Mouse (Mus musculus): Measurements from ENCODE around the gene 4931429L15Rik. TPM values are rescaled to one million over a fixed set of nuclear protein-coding genes. Genes with fewer than 3 reads are reported as not detected.
"Not testable (repeated sequence)": the region's sequence is repeated elsewhere in the genome, so short reads cannot be mapped to it uniquely, and the experiment has no call there.

Gene 4931429L15Rik
- polyA plus RNA-seq, 1 experiment from 2014 or later = not detected

DNA sequence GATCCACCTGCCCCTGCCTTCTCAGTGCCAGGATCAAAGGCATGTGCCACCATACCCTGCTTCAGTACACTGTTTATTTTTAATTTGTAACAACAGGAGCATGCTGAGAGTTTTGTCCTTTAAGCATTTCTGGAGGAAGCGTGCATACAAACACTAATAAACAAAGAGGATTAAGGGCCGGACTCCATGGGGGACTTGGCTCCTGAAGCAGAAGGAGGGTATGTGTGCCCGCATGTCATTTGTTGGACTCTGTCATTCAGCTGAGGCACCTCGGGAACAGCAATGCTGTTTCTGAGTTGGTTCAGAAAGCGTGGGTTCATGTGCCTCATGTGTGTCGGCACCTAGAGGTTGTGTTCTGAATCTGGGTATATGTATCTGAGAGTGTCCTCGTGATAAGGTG lies 17.5 kb upstream of the 4931429L15Rik start:
- H3K4me3 ChIP-seq = no peak overlapping the region
- no peak overlapping the region for H3K9ac ChIP-seq (replicated peaks)
- no peak overlapping the region for H3K4me2 ChIP-seq (replicated peaks)
- no peak for ATAC-seq (ENCODE audit: low FRiP score, low read depth)
- peaks cover 31% of the 10 kb centered on the region for H3K4me1 ChIP-seq
- H3K9me3 ChIP-seq = no peaks in the 10 kb centered on the region
- H3K27ac ChIP-seq (replicated peaks) = peak overlapping the region; percentile 64
- no peaks in the 10 kb centered on the region for H3K36me3 ChIP-seq
- H3K27me3 ChIP-seq = peaks cover 47% of the 10 kb centered on the region
- WGBS = 37% methylated on average over 7 of the region's 7 CpGs

DNA sequence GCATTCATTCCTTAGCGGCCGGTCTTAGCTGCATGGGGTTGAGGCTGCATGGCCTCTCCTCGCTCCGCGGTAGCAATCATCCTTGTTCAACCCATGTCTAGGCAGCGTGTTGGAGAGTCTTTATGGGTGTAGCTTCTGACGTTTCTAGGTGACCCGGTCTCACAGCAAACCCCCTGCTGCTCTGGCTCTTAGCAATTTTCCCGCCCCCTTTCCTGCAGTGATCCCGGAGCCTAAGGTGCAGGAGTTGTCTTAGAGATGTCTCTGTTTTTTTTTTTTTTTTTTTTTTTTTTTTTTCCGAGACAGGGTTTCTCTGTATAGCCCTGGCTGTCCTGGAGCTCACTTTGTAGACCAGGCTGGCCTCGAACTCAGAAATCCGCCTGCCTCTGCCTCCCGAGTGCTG lies 16.5 kb upstream of the 4931429L15Rik start:
- peaks cover 31% of the 10 kb centered on the region for H3K4me1 ChIP-seq
- H3K9ac ChIP-seq (replicated peaks); H3K27ac ChIP-seq (replicated peaks); H3K9me3 ChIP-seq; H3K36me3 ChIP-seq; H3K4me3 ChIP-seq; ATAC-seq (ENCODE audit: low FRiP score, low read depth); H3K4me2 ChIP-seq (replicated peaks): not testable (repeated sequence)
- peaks cover 48% of the 10 kb centered on the region for H3K27me3 ChIP-seq
- 70% methylated on average over 13 of the region's 14 CpGs for WGBS

DNA sequence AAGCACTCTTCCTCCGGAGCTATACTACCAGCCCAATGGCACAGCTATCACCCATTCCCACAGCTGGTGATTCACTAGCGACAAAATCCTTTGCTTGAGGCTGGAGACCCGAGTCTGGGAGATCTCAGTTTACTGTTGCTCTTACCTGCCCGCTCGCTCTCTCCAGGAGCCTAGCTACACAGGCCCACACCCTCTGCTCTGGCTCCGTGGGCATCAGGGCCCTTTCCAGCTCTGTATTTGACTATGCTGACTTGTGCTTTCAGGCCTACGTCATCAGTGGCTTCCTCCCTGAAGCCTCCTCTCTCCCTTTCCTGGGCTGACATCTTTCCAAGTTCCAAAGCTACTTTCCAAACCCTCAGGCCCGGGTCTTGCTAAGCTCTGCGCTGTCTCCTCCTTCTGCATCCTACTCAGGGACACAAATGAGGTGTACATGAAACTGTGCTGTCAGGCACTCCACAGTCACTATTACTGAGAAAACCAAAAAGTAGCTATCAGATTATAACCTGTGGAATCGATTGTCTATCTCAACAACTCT lies 15.7 kb upstream of the 4931429L15Rik start:
- H3K36me3 ChIP-seq = no peaks in the 10 kb centered on the region
- no peak for ATAC-seq (ENCODE audit: low FRiP score, low read depth)
- WGBS = 77% methylated on average over 10 of the region's 10 CpGs
- no peaks in the 10 kb centered on the region for H3K9me3 ChIP-seq
- H3K27ac ChIP-seq (replicated peaks) = no peak overlapping the region
- H3K27me3 ChIP-seq = peaks cover 53% of the 10 kb centered on the region
- no peak overlapping the region for H3K4me2 ChIP-seq (replicated peaks)
- H3K9ac ChIP-seq (replicated peaks) = no peak overlapping the region
- no peak overlapping the region for H3K4me3 ChIP-seq
- H3K4me1 ChIP-seq = peaks cover 31% of the 10 kb centered on the region

DNA sequence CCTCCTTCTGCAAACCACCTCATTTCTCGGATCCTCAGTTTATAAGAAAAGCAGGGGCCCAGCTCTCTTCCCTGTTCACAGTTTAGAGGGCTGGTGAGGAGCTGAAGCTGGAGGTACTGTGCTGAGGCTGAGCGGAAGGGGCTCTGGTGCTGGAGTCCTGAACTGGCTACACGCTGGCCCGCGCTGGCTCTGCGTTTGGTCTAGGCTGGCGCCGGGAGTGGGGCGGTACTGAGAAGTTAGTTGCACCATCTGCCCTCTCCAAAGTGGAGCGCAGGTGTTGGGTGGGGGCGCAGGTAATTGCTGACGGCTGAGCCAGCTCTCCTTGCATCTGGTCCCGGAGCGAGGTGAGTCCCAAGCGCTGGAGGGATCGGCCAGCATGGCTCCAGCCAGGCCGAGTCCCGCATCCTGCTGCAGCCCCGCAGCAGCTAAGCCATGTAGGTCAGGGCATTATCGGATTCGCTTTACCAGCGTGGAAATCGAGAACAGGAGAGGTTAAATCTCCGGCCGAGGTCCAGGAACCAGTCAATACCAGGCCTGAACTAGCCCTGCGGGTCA lies 14.8 kb upstream of the 4931429L15Rik start:
- H3K4me3 ChIP-seq = no peak overlapping the region
- WGBS = 26% methylated on average over 26 of the region's 26 CpGs
- H3K9ac ChIP-seq (replicated peaks) = no peak overlapping the region
- H3K27ac ChIP-seq (replicated peaks) = no peak overlapping the region
- H3K4me1 ChIP-seq = peaks cover 34% of the 10 kb centered on the region
- peaks cover 60% of the 10 kb centered on the region for H3K27me3 ChIP-seq
- H3K4me2 ChIP-seq (replicated peaks) = no peak overlapping the region
- ATAC-seq (ENCODE audit: low FRiP score, low read depth) = no peak
- no peaks in the 10 kb centered on the region for H3K36me3 ChIP-seq
- H3K9me3 ChIP-seq = no peaks in the 10 kb centered on the region

DNA sequence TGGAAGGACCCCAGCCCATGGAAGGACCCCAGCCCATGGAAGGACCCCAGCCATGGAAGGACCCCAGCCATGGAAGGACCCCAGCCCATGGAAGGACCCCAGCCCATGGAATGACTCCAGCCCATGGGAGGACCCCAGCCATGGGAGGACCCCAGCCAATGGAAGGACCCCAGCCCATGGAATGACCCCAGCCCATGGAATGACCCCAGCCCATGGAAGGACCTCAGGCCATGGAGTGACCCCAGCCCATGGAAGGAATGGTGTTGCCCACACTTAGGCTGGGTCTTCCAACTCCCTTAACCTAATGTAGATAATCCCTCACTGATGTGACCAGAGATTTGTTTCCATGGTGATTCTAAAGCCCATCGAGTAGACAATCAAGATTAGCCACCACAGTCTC lies 11.5 kb upstream of the 4931429L15Rik start:
- Histone ChIP-seq H3K27me3 (peaks cover 51% of the 10 kb centered on the region), H3K36me3 (no peaks in the 10 kb centered on the region), H3K4me3 (no peak overlapping the region), H3K4me2 (replicated peaks) (no peak overlapping the region), H3K9ac (replicated peaks) (no peak overlapping the region), H3K9me3 (no peaks in the 10 kb centered on the region), H3K4me1 (peaks cover 27% of the 10 kb centered on the region), H3K27ac (replicated peaks) (no peak overlapping the region)
- 52% methylated on average over 1 of the region's 1 CpGs for WGBS
- no peak for ATAC-seq (ENCODE audit: low FRiP score, low read depth)

DNA sequence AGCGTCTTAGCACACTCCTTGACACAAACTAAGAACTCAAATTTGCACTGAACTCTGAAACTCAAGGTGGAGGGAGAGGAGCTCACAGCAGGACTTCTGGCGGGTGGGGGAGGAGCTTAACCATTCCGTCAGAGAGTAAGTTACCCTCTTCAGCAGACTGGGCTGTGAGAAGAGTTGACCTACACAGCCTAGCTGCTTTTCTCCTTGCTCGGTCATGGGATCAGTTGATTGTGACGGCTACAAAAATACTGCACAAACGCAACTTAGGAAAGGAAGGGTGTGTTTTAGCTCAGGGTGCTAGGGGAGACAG lies 10.8 kb upstream of the 4931429L15Rik start:
- H3K36me3 ChIP-seq = no peaks in the 10 kb centered on the region
- H3K27me3 ChIP-seq = peaks cover 44% of the 10 kb centered on the region
- H3K4me2 ChIP-seq (replicated peaks) = no peak overlapping the region
- H3K4me3 ChIP-seq = no peak overlapping the region
- H3K9ac ChIP-seq (replicated peaks) = no peak overlapping the region
- ATAC-seq (ENCODE audit: low FRiP score, low read depth) = no peak
- H3K9me3 ChIP-seq = no peaks in the 10 kb centered on the region
- H3K4me1 ChIP-seq = peaks cover 27% of the 10 kb centered on the region
- 45% methylated on average over 6 of the region's 6 CpGs for WGBS
- H3K27ac ChIP-seq (replicated peaks) = no peak overlapping the region

DNA sequence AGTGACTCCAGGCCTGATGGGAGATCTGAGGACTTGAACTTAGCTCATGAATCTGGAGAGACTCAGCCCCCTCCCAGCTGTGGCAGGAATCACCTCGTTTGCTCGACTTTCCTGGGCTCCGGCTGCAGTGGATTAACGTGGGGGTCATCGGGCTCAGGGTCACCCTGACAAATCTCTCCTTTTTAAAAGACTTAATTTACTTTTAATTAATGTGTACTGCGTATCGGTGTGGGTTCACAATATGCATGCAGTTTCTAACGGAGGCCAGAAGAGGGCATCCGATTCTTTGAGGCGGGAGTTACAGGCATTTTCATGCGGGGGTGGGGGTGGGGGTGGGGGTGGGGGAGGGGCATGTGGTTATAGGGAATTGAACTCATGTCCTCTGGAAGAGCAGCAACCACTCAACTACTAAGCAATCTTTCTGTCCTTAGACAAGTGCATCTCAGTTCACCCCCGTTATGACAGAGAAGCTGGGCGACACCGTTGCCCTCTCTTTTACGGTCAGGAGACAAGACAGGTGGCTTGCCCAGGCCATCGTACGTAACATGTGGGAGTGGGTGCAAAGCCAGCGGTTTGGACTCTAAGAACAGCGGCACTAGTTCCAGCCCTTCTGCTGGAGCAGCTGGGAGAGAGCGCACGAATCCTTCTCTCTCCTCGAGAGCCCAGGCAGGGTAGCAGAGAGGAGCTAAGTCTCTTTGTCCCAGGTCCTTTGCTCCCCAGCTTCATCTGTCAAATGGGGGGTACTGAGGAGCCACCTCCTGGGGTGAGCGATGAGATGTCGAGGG lies 10.2 kb upstream of the 4931429L15Rik start:
- peaks cover 27% of the 10 kb centered on the region for H3K4me1 ChIP-seq
- no peak overlapping the region for H3K4me3 ChIP-seq
- H3K9ac ChIP-seq (replicated peaks) = no peak overlapping the region
- H3K36me3 ChIP-seq = no peaks in the 10 kb centered on the region
- H3K4me2 ChIP-seq (replicated peaks) = peak overlapping the region; percentile 45; the same call in 1 of the 2 replicates
- 14% methylated on average over 24 of the region's 24 CpGs for WGBS
- H3K9me3 ChIP-seq = no peaks in the 10 kb centered on the region
- no peak for ATAC-seq (ENCODE audit: low FRiP score, low read depth)
- peaks cover 38% of the 10 kb centered on the region for H3K27me3 ChIP-seq
- H3K27ac ChIP-seq (replicated peaks) = peak overlapping the region; percentile 91; the same call in 1 of the 2 replicates

DNA sequence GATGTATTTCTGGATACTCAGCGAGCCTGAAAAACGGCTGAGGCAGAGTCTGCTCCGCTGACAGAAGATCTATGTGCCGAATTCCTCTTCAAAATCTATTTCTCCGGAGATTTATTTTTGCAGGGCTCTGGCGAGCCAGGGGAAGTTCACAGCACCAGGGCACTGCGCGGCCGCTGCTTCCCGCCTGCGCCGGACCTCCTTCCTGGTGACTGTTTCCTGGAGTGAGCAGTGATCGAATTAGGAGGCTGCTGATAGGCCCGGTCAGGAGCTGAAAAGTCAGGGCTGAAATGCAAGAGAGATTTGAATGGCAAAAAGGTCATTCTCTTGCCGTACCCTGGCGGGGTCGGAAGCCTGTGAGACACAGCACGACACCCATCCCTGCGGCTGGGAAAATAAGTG lies 9.5 kb upstream of the 4931429L15Rik start:
- H3K4me1 ChIP-seq = peaks cover 22% of the 10 kb centered on the region
- WGBS = under 1% methylated on average over 19 of the region's 19 CpGs
- H3K36me3 ChIP-seq = no peaks in the 10 kb centered on the region
- H3K4me3 ChIP-seq = peak overlapping the region; percentile 24
- H3K27ac ChIP-seq (replicated peaks) = peak overlapping the region; percentile 91
- H3K4me2 ChIP-seq (replicated peaks) = peak overlapping the region; percentile 45
- H3K27me3 ChIP-seq = peaks cover 31% of the 10 kb centered on the region
- H3K9me3 ChIP-seq = no peaks in the 10 kb centered on the region
- H3K9ac ChIP-seq (replicated peaks) = peak overlapping the region; percentile 55
- no peak for ATAC-seq (ENCODE audit: low FRiP score, low read depth)

DNA sequence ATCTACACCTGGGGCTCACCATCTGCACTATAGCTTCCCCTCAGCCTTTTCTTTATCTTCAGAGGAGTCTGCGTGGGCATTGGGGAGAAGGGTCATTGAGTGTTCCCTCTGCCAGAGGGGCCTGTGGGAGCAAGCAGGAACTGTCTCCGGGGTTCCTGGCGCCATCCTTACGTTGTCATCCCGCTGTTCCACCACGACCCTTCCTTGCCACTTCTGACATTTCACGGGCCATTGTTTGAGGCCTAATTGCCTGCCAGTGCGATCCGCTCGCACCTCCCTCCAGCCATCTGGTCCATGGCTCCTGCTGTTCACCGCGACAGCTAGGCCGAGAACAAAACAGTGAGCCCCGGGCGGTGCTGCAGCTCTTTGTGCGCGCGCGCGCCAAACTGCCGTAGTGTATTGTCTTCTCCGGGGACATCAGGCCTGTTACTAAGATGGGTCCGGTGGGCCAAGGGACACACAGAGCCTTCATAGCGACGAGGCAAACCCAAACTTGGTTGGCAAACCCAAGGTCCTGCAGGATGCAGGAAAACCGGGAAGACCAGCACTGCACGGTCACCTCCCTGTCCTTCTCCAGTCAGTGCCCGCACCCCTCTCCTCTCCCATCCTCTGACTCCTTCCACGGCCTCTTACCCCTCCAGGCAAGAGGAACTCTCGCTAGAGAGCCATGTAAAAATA lies 8.9 kb upstream of the 4931429L15Rik start:
- Histone ChIP-seq H3K4me3 (peak overlapping the region; percentile 24), H3K4me1 (peaks cover 22% of the 10 kb centered on the region), H3K9ac (replicated peaks) (peak overlapping the region; percentile 55), H3K4me2 (replicated peaks) (peak overlapping the region; percentile 45), H3K27me3 (peaks cover 27% of the 10 kb centered on the region), H3K27ac (replicated peaks) (peak overlapping the region; percentile 91), H3K9me3 (no peaks in the 10 kb centered on the region), H3K36me3 (no peaks in the 10 kb centered on the region)
- WGBS = 1% methylated on average over 30 of the region's 30 CpGs
- peak; percentile 84 for ATAC-seq (ENCODE audit: low FRiP score, low read depth)

DNA sequence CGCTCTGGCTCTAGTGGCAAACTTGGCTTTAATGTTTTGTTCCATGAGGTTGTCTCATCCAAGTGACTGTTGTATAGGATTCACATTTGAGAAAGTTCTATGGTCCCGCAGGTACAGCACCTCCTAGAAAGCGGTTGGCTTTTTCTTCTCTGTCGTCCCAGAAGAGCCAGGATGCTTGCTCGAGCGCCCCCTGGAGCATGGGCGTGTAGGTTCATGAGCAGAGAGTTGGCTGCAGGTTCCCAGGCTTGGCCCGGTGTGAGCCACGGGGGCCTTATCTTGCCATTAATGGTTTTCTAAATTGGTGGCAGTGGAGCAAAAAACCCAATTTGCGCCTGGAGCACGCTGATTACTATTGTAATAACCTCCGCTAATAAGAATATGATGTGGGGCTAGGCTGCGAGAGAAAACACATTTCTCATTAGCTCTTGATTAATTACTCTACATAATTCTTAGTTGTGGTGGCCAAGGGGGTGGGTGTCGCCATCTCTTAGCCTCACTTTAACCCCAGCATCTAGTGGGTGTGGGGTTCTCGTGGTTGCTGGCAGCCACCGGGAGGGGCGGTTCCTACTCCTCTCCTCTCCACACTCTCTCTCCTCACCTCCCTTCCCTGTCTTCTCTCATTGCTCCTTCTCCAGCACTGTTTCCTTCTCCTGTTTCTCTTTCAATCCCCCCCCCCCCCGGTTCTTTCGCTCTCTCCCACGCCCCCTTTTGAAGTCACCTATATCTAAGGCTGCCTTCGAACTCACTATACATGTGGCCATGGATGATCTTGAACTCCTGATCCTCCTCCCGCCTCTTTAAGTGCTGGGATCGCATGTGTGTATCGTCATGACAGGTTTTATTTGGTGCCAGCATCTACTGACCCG lies 8.2 kb upstream of the 4931429L15Rik start:
- Histone ChIP-seq H3K27me3 (peaks cover 22% of the 10 kb centered on the region), H3K27ac (replicated peaks) (peak overlapping the region; percentile 91), H3K9me3 (no peaks in the 10 kb centered on the region), H3K4me1 (peaks cover 22% of the 10 kb centered on the region), H3K36me3 (no peaks in the 10 kb centered on the region), H3K9ac (replicated peaks) (peak overlapping the region; percentile 55; the same call in 1 of the 2 replicates), H3K4me3 (no peak overlapping the region), H3K4me2 (replicated peaks) (peak overlapping the region; percentile 45)
- 60% methylated on average over 25 of the region's 25 CpGs for WGBS
- ATAC-seq (ENCODE audit: low FRiP score, low read depth) = no peak

DNA sequence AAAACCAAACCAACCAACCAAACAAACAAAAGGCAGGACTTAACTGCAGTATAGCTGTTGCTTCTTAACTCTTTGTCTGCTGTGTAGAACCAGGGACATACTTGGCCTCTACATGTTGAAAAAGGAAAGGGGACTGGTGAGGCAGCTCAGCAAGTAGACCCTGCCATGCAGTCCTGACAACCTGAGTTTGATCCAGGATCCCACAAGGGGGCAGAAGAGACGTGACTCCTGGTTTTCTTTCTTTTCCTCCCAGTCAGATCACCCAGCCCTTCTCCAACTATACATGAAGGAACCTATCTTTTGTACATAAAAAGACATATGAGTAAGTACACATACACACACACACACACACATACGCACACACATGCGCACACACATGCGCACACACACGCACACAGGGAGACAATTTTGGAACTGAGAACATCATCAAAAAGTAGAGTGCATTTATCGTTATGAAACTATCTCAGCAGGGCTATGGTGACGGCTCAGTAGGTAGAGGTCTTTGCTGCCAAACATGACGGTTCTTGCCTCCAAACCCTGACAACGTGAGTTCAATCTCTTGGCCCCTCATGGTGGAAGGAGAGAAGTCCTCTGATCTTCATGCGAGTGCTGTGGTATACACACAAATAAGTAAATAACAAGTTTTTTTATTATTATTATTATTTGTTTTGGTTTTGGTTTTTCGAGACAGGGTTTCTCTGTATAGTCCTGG lies 7.1 kb upstream of the 4931429L15Rik start:
- Histone ChIP-seq H3K36me3 (no peaks in the 10 kb centered on the region), H3K9ac (replicated peaks) (no peak overlapping the region), H3K27ac (replicated peaks) (no peak overlapping the region), H3K27me3 (peaks cover 16% of the 10 kb centered on the region), H3K4me3 (no peak overlapping the region), H3K4me1 (peaks cover 25% of the 10 kb centered on the region), H3K4me2 (replicated peaks) (no peak overlapping the region), H3K9me3 (no peaks in the 10 kb centered on the region)
- no peak for ATAC-seq (ENCODE audit: low FRiP score, low read depth)
- 91% methylated on average over 11 of the region's 11 CpGs for WGBS

All from midbrain, embryonic 12.5 days (tissue).